Mouse (Mus musculus): ENCODE measurements around the gene 2300003K06Rik.
"Not testable (repeated sequence)": the region's sequence is repeated elsewhere in the genome, so short reads cannot be mapped to it uniquely, and the experiment has no call there.

The 2300003K06Rik gene

GRCm38 (mm10) chr11:99837966-99838365, at the start of gene 2300003K06Rik:
Gene 2300003K06Rik, minus strand, starts transcription at chr11:99838066.
- no peak for DNase-seq (ENCODE audit: low spot score)

DNA sequence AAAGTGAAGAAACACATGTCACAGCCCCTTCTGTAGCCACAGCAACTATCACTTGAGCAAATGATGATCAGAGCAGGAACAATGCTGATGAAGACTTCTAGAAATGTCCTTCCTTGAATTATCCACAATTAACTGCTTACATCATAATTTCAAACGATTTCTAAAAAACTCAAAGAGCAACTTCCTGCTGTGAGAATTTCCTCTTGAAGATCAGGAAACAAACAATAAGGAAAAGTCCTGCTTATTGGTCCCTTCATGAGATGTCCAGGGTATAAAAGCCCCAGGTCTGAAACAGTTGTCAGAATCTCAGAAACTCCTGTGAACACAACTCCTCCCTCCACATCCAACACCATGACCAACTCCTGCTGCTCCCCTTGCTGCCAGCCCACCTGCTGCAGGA, 41.0 kb upstream of the 2300003K06Rik start, which contains the start of gene Gm11567:
Gm11567 (plus strand) TSS at position 301 of the 400 bp plus-strand sequence.
- not testable (repeated sequence) for DNase-seq (ENCODE audit: low spot score)

- not testable (repeated sequence) for DNase-seq (ENCODE audit: low spot score)
Observed at GRCm38 (mm10) chr11:99873089-99873488, 35.2 kb upstream of the 2300003K06Rik start, which contains the start of gene Krtap9-1. Gene Krtap9-1, plus strand, starts transcription at chr11:99873389.

DNA sequence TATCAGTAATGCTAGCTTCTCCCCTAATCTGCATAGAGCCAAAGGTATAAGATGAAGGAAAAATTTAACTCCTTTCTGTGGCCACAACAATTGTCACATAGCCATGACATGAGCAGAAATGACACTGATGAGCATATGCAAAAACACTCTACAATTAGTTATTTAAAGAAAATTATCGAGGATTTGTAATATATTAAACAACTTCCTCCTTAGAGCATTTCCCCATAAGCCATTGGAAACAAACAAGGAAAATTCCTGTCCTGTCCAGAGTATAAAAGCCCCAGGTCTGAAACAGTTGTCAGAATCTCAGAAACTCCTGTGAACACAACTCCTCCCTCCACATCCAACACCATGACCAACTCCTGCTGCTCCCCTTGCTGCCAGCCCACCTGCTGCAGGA, 26.3 kb upstream of the 2300003K06Rik start, which contains the start of gene Gm11559:
Gm11559 (plus strand) TSS at position 301 of the 400 bp plus-strand sequence.
- not testable (repeated sequence) for DNase-seq (ENCODE audit: low spot score)

GRCm38 (mm10) chr11:99858761-99859160, 20.9 kb upstream of the 2300003K06Rik start:
- no peak for DNase-seq (ENCODE audit: low spot score)

- no peak for DNase-seq (ENCODE audit: low spot score)
Observed at GRCm38 (mm10) chr11:99857617-99858016, 19.8 kb upstream of the 2300003K06Rik start, which contains the start of gene Gm11568. Gene Gm11568, plus strand, starts transcription at chr11:99857917.

DNA sequence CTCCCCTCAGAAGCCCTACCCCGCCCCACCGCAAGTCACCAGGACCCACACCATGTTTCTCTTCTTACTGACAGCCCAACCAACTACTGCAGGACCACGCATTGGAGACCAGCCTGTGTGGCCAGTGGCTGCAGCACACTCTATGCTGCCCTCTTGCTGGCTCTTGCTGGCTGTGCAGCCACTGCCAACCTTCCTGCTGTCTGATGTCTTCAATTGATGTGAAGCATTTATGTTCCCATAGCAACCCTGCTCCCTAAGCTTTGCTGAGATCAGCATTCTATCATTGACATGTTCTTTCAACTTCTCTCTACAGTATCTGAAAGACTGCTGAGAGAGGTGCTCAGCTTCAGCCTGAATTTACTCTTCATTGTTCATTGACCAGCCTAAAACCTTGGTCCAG, 16.3 kb upstream of the 2300003K06Rik start:
- no peak for DNase-seq (ENCODE audit: low spot score)

DNA sequence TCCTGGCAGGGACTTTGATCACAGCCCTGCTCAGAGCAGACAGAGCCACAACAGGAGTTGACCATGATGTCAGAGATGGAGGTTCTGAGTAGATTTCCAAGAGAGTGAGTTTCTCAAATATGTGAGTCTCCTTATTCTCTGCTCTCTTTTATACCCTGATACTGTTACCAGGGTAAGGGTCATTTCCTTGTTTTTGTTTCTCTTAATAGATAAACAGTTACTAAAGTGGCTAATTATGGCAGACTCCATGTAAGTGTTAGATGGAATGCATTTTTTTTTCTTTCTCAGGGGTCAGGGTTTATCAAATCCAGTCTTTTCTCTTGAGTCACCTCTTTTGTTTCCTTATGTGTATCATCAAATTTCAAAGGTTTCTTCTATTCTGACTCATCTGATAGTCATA, 13.6 kb upstream of the 2300003K06Rik start, which contains the start of gene Krtap4-16:
Krtap4-16 (minus strand) TSS at position 101 of the 400 bp plus-strand sequence.
- DNase-seq (ENCODE audit: low spot score): no peak

DNA sequence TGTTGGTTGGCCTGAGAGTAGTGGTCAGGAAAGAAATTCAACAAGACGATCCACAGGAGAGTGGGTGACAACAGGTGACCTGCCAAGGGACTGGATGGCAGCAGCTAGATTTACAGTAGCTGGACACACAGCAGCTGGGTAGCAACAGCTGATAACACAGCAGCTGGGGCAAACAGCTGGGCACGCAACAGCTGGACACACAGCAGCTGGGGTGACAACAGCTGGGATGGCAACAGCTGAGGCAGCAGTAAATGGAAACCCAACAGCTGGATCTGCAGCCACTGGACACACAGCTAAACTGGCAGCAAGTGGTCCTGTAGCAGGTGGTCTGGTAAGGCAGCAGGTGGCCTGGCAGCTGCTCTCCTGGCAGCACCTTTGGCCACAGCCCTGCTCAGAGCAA, 8.9 kb upstream of the 2300003K06Rik start:
- DNase-seq (ENCODE audit: low spot score): no peak

- DNase-seq (ENCODE audit: low spot score): no peak
Observed at GRCm38 (mm10) chr11:99842185-99842584, 4.3 kb upstream of the 2300003K06Rik start.

DNA sequence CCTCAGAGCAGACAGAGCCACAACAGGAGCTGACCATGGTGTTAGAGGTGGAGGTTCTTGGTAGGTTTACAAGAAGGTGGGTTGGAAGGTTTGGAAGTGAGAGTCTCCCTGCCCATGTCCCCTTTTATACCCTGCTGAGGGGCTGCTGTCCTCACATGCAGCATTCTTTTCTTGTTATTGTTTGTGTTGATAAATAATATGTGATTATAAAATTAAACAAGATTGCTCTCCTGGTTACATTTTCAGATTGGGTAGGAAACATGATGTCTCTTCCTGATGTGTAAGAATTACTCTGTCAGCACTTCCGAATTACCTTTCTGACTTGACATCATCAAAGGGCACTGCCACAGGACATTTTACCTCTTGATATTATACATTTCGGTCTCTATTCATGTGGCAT, 22.3 kb downstream of the 2300003K06Rik start, which contains the start of gene Gm11564:
Gm11564 (minus strand) TSS at position 101 of the 400 bp plus-strand sequence.
- not testable (repeated sequence) for DNase-seq (ENCODE audit: low spot score)

DNA sequence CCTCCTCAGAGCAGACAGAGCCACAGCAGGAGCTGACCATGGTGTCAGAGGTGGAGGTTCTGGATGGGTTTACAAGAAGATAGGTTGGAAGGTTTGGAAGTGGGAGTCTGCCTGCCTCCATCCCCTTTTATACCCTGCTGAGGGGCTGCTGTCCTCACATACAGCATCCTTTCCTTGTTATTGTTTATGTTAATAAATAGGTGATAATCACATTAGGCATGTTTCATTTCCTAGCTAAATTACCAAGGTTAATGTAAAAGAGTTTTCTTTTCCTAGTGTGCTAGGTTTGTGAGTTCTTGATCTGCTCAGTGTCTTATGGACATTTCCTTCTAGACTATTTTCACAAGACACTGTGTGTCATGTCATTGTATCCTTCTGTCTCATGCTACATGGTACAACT, 28.1 kb downstream of the 2300003K06Rik start, which contains the start of gene Krtap4-13:
Krtap4-13 (minus strand) TSS at position 101 of the 400 bp plus-strand sequence.
- not testable (repeated sequence) for DNase-seq (ENCODE audit: low spot score)

DNA sequence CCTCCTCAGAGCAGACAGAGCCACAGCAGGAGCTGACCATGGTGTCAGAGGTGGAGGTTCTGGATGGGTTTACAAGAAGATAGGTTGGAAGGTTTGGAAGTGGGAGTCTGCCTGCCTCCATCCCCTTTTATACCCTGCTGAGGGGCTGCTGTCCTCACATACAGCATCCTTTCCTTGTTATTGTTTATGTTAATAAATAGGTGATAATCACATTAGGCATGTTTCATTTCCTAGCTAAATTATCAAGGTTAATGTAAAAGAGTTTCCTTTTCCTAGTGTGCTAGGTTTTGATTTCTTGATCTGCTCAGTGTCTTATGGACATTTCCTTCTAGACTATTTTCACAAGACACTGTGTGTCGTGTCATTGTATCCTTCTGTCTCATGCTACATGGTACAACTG, 33.5 kb downstream of the 2300003K06Rik start, which contains the start of gene Gm11554:
Gm11554 (minus strand) TSS at position 101 of the 400 bp plus-strand sequence.
- not testable (repeated sequence) for DNase-seq (ENCODE audit: low spot score)

DNA sequence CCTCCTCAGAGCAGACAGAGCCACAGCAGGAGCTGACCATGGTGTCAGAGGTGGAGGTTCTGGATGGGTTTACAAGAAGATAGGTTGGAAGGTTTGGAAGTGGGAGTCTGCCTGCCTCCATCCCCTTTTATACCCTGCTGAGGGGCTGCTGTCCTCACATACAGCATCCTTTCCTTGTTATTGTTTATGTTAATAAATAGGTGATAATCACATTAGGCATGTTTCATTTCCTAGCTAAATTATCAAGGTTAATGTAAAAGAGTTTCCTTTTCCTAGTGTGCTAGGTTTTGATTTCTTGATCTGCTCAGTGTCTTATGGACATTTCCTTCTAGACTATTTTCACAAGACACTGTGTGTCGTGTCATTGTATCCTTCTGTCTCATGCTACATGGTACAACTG, 39.0 kb downstream of the 2300003K06Rik start, which contains the start of gene Gm11569:
Gm11569 (minus strand) TSS at position 101 of the 400 bp plus-strand sequence.
- not testable (repeated sequence) for DNase-seq (ENCODE audit: low spot score)

DNA sequence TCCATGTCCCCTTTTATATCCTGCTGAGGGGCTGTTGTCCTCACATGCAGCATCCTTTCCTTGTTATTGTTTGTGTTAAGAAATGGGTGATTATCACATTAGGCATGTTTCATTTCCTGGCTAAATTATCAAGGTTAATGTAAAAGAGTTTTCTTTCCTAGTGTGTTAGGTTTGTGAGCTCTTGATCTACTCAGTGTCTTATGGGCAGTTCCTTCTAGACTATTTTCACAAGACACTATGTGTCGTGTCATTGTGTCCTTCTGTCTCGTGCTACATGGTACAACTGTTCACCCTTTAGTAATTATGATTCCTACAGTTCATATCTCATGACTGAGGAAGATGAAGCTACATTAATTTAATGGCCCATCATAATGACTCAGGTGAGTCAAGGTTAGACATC, 44.5 kb downstream of the 2300003K06Rik start, which contains the start of gene Gm11596:
Gm11596 (minus strand) TSS at position 101 of the 400 bp plus-strand sequence.
- DNase-seq (ENCODE audit: low spot score): no peak

All from c-Kit-positive CD71-positive TER-119-positive erythroid progenitor cells, embryonic 14.5 days (primary cell).